Mouse (Mus musculus): ENCODE results near the gene Tmem150c.

DNA sequence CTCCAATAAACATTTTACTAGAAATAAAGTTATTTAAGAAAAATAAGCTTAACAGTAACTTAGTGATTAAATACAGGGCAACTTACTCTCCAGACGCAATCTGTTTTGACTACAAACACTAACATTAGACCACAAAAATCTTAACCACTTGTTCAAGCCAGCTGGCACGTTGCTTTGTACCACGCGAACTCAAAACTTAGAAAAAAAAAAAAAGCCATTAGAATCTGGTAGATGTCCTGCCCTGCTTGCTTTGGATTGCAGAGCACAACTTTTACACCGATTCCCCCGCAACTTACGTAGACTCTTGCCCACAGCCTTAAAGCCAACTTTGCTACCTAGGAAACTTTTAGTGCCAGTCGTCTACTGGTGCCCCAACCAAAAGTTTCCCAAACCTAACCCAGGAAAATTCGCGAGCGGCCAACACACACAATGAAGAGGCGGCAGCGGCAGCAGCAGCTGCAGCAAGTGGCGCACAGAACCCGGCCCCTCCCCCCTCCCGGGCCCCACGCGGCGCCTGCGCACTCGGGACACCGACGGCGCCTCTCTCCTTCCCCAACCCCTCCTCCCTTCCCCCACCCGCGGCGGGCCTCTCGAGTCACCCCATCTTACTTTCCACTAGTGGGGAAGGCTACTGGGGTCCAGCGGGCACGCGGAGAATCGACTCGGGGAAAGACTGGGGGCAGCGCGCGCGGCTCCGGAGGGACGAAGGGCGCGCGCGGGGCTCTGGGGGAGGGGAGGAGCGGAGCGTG, 121.5 kb downstream of the Tmem150c start:
- TF ChIP-seq POLR2A (IDR thresholded peaks at IDR 0.05; ENCODE audit: borderline replicate concordance, low read depth, low read length) (no peak), CTCF (IDR thresholded peaks at IDR 0.05; ENCODE audit: low read depth, low read length) (no peak; the same call in 1 of the 2 replicates)
